Mouse (Mus musculus) heart, embryonic 16.5 days (tissue): ENCODE measurements around the gene Slc30a7. TPM values are rescaled to one million over a fixed set of nuclear protein-coding genes. Genes with fewer than 3 reads are reported as not detected.

Experiments
- microRNA-seq: library from miRNA; unstranded; fragments of <30 nt; microRNA quantifications from one replicate; pipeline ENCODE4, GENCODE M21; 2017
- polyA plus RNA-seq: library from polyadenylated mRNA; unstranded; fragments of >200 nt; fragmentation: Nextera tagmentation; extraction: Ambion mirVana; gene quantifications from 2 replicates; pipeline ENCODE4 v1.2.1, GENCODE M21; 2015

Gene Slc30a7
- polyA plus RNA-seq, 1 experiment from 2014 or later, result 18.0 TPM

Small RNA genes lying within 50 kb of the gene (microRNA-seq; reads per million reads assigned to microRNA genes)
- gene Mir669n, result not detected

Other genes with a start within 250 kb of the Slc30a7 start
- gene Dph5, start 119.6 kb downstream of the Slc30a7 start, polyA plus RNA-seq, result 18.9 and 24.8 TPM in 2 replicates
- gene Extl2, start 56 bp upstream of the Slc30a7 start, polyA plus RNA-seq, result 18.9 and 21.6 TPM in 2 replicates
- gene Vcam1, start 122.3 kb upstream of the Slc30a7 start, polyA plus RNA-seq, result 94.8 and 97.3 TPM in 2 replicates
- gene Gpr88, start 246.1 kb upstream of the Slc30a7 start, polyA plus RNA-seq, result 0.25 and 0.51 TPM in 2 replicates